Mouse (Mus musculus) cerebral cortex, adult 2 months (tissue): Measurements from ENCODE around the gene Tenm4.

Experiments used
- WGBS: fragments of 180-500 bp; shearing (Covaris S2); methylation state at CpG from one replicate; pipeline ENCODE4 v1.1.7; 2018; 5-methylcytosine and 5-hydroxymethylcytosine counted together

Tenm4 gene

DNA sequence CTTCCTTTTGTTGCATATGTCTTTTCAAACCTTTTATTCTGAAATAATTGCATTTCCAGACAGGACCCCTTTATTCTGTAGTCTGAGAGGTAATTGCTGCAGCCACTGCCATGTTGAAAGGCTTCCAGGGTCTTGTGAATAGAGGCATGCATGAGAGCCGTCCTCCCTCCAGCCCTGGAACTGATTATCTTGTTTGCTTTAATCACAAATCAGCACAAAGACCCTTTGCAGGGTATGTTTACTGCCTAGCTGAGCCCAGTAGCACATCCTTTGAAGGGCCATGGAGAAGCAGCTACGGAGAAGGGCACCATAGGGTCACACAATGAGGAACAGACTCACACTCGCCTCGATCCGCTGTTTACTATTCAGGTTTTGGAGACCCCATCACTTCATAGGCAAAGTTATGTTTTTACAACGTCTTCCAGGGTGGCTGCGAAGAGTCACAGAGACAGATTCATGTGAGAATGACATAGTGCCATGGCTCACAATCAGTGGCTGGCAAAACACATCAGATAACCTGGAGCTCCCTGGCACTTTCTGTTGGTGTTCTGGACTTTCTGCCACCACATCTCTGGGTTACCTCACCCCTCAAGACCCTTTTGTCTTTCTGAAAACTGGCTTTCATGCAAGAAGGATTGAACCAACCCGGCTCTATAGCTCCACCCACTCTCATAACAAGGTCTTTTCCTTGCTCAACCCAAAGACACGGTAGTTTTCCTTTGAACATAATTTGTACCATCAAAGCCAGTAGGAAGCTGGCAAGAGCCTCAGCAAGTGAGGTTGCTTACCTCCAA lies 425.6 kb downstream of the Tenm4 start:
- WGBS, result 64% methylated on average over 9 of the region's 9 CpGs

- 84% methylated on average over 4 of the region's 4 CpGs for WGBS
Measured at GRCm38 (mm10) chr7:96597871-96598270, 426.8 kb downstream of the Tenm4 start.

DNA sequence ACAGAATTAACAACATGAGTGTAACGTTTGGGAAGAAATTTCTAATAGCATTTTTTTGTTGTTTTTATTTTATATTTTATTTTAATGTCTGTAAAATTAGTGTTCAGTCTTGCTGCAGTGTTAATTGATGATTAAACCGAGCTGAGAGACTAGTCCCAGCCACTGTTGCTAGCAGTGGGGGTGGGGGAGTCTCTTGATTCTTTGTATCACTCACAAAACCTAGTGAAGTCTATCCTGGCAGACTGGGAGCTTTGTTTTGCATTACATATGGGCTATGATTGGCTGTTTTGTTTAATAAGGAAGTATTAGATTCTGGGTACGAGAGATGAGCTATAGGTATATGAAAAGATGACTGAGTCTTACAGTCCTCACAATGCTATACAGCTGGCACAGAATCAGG lies 428.0 kb downstream of the Tenm4 start:
- WGBS, result 80% methylated on average over 3 of the region's 3 CpGs

DNA sequence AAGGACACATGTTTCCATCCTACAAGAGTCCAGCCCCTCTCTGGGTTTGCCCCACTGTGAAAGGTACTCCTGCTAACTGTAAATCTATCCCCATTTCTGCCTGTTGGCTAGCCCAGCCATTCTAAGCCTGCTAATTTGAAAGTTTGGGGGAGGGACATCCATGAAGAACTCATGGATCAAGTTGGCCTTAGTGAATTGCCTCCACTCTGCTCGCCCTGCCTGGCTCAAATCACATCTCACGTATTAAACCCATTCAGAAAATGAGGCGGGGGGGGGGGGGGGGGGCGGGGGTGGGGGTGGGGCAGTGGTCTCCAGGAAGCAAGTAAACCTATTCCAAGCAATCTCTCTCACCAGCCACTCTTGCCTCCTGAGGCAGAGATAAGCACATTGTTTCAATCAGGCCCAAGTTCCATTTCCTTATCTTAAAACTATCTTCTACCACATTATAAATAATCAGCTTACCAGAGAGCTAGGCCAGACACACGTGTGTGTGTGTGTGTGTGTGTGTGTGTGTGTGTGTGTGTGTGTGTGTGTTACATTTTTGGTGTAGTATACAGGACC lies 429.4 kb downstream of the Tenm4 start:
- WGBS, result 61% methylated on average over 5 of the region's 5 CpGs

DNA sequence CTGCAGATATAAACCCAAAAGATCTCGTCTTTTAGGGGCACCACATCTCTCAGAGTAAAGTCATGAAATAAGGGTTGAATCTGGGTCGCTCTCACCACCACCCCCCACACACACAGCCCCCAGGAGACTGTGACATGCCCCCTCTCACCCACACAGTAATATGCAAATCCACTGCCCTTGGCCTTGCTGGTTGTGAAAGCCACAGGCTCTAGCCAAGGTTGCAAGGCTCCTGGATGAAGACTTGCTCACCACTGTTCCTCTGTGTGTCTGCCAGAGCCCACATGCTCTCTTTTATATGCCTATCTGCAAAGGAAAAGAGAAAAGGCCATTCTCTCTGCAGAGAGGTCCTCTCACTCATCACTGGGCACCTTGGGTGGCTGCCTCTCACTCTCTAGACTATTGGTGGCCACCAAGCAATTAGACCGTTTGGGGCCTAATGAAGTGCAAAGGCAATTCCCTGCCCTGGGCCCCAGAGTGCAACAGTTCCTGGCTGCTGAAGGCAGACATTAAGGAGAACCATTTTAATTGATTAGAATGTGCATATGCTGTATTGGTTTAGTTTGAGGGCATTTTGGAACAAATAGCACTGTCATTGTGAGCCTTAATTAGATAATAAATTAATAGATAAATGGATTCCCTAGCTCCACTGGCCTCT lies 433.2 kb downstream of the Tenm4 start:
- WGBS, result 72% methylated on average over 3 of the region's 3 CpGs

- WGBS, result 70% methylated on average over 2 of the region's 2 CpGs
Measured at GRCm38 (mm10) chr7:96605316-96605715, 434.3 kb downstream of the Tenm4 start.

DNA sequence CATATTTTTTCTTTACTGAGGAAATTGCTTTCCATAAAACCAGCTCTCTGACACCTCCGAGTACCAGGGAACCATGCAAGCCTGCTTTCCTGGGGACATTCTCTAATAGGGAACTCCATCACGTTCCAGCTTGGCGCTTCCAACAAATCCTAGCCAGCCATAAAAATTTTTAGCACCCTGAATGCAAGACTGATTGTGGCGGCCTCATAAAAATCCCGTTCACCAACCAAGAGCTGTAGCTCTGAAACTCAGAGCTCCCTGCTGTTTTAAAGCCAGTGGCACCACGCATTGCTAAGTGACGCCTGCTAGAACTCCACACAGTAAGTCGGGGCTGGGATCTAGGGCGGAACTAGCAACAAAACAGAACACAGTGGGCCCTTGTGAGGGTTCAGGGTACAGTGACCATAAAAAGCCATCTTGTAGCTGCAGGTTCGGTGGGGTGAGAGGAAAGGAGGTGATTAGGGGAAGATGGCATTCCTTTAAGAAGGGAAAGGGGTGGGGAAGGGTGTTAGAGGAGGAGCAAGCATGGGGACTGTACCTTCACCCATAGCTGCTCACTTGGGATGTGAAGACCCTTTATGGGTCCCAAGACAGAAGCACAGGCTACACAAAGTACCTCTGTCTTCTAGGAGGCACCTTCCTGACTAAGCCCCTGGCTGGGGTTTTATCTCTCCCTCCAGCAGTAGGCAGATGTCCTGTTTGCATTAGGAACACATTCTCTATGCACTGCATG lies 439.0 kb downstream of the Tenm4 start:
- WGBS, result 47% methylated on average over 10 of the region's 10 CpGs

- 83% methylated on average over 2 of the region's 2 CpGs for WGBS
Measured at GRCm38 (mm10) chr7:96617371-96617770, 446.3 kb downstream of the Tenm4 start.

DNA sequence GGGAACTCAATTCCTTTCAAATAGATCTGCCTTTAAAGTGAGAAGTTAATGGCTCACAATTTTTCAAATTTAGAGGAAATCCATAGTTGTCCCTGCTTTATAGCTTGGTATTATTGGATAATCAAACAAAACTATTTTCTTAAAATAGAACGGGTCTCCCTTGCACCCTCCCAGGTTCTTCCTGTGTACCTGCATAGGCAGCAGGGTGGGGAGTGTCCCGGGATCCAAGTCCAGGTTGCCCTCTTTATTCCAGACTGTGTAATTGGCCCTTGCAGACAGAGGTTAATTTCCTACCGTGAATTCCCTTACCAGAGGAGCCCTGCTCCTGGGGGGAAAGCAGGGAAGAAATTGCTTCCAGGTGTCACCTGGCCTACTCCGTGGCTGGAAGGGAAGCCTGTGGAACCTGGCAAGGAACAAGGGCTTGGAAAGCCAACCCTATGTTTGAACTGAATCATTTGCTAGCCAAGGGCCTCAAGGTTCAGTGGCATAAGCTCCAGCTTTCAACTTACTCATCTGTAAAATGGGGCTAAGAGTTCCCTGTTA lies 449.0 kb downstream of the Tenm4 start:
- 85% methylated on average over 4 of the region's 4 CpGs for WGBS

- WGBS, result 86% methylated on average over 3 of the region's 3 CpGs
Measured at GRCm38 (mm10) chr7:96626338-96626737, 455.3 kb downstream of the Tenm4 start.

DNA sequence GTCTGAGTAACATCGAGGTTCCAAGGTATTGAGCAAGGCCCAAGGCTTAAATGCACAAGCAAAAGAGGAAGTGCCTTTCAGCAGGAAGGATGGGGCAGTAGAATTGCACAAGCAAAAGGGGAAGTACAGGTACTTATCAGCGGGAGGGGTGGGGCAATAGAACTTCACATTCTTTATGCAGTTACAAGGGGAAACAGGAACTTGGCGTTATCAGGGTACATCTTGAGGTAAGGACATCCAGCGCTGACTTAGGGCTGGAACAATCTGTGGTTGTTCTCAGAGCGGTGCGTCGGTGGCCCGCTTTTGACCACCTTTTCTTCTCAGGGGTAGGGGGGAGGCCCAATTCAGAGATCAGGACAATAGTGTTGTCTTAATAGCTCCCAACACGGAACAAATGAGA lies 459.5 kb downstream of the Tenm4 start:
- 89% methylated on average over 9 of the region's 9 CpGs for WGBS

DNA sequence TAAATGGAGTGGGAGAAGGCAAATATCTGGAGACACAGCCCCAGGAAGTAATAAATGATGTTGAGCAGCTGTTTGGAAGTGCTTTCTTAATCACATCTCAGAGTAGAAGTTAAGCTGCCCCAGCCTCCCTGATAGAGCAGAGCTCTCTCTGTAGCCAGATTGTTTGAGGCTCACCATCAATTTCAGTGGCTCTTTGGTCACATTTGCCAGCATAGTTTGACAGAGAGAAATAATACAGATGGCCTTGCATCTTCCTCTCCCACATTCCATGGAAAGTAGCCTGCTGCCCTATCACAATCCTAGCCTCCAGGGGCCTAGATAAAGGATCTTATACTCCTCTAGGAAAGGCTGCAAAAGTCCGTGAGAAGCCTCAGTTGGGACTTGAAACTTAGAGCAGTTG lies 462.0 kb downstream of the Tenm4 start:
- 76% methylated on average over 1 of the region's 1 CpGs for WGBS

- 71% methylated on average over 7 of the region's 7 CpGs for WGBS
Measured at GRCm38 (mm10) chr7:96635830-96636440, 464.9 kb downstream of the Tenm4 start.

DNA sequence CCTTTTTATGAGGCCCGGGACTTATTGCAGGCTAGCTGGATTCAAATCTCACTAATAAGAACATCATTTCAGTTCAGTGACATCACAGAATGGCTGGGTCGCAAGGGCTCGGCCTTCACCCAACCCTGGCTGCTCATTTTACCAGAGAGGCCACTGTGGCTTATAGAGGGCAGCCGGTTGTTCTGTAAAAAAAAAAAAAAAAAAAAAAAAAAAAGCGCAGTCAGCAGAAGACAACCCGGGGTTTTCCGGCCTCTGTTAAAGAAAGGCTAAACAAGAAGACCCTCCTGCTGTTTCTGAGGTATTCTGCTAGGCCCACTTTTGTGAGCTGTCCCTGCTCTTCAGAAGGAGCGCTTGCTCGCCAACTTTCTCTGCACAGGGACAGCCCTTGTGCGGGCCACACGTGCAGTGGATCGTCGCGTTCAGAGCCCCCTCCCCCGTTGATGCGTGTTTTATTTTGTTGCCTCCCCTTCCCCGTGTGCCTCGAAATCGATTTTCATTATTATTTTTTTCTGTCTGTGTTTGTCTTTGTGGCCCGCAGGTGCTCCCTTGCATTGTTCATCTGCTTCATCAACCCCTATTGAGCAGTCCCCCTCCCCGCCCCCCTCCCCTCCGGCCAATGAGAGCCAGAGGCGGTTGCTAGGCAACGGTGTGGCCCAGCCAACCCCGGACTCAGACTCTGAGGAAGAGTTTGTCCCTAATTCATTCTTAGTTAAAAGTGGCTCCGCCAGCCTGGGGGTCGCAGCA lies 472.6 kb downstream of the Tenm4 start:
- WGBS, result 15% methylated on average over 27 of the region's 27 CpGs

- WGBS, result 23% methylated on average over 7 of the region's 7 CpGs
Measured at GRCm38 (mm10) chr7:96644205-96644531, 473.1 kb downstream of the Tenm4 start.

DNA sequence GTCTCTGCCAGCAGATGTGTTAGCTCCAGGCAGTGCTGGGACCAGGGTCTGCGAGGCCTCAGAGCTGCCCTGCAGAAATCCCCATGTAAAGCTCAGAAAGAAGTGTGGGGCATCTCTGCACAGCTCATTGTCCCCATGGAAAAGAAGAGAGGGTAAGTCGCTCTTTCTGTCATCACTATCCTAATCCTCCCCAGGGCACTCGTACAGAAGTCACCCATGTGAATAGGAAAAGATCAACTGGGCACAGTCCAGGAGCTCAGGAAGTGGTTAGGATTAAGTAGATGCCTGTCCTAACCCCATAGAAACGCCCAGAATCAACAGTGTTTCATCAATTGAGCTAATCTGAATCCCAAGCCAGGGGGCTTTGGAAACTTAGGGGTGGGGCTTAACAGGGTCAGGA lies 476.6 kb downstream of the Tenm4 start:
- WGBS, result 79% methylated on average over 4 of the region's 4 CpGs

- 57% methylated on average over 2 of the region's 2 CpGs for WGBS
Measured at GRCm38 (mm10) chr7:96648606-96649005, 477.6 kb downstream of the Tenm4 start.

GRCm38 (mm10) chr7:96649171-96649570 lies 478.1 kb downstream of the Tenm4 start:
- 80% methylated on average over 7 of the region's 7 CpGs for WGBS

- WGBS, result 74% methylated on average over 2 of the region's 2 CpGs
Measured at GRCm38 (mm10) chr7:96650435-96650834, 479.4 kb downstream of the Tenm4 start.

GRCm38 (mm10) chr7:96651055-96651454 lies 480.0 kb downstream of the Tenm4 start:
- WGBS, result 39% methylated on average over 6 of the region's 6 CpGs
